Mouse (Mus musculus) liver, postnatal 0 days (tissue): ENCODE results near the gene Hecw2.

Source experiments
- CTCF ChIP-seq: sonication (generic); IDR thresholded peaks from 2 replicates; pipeline ENCODE4 v1.5.1; 2016; ENCODE audit warnings: antibody characterized with exemption, low read depth
- EP300 ChIP-seq: IDR thresholded peaks from 2 replicates; pipeline ENCODE4 v1.6.1; 2016; ENCODE audit warnings: antibody characterized with exemption, low read depth, mild to moderate bottlenecking

DNA sequence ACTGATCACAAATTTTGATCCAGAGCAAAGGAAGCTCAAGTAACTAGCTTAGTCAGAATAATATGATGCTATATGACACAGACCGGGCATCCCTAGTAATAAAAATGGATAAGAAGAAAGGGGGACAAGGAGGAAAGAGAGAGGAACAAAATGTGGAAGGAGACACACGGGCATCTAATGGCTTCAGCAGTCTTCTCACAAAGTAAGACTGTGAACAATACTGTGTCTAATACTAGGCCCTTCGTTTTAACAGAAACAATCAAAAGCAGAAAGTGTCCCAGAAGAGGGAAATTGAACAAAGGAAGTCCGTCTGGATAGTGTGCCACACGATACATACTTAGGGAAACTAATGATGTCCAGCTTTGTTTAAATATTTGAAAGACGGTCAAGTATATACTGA is 419.9 kb downstream of the Hecw2 start:
- TF ChIP-seq CTCF = no peak
- no peak for TF ChIP-seq EP300
